Mouse (Mus musculus) forebrain, embryonic 14.5 days (tissue): Measurements from ENCODE around the gene Ifitm1. TPM values are rescaled to one million over a fixed set of nuclear protein-coding genes. Genes with fewer than 3 reads are reported as not detected.

ENCODE experiments used
- ATAC-seq: fragments of 200-750 bp; cut with Nextera tagmentation; 2 replicates; pipeline ENCODE4 v1.8.0; 2017; ENCODE audit warnings: mild to moderate bottlenecking, moderate library complexity
- DNase-seq: peaks from one replicate; pipeline ENCODE4 v3.0.0-alpha.2; 2015; ENCODE audit warnings: low spot score
- H3K27ac ChIP-seq: fragments of 300-500 bp; sonication (generic); 2 replicates; pipeline ENCODE4 v1.5.1; 2014; ENCODE audit warnings: low read depth, mild to moderate bottlenecking, control low read depth, low read length, moderate library complexity
- H3K27me3 ChIP-seq: fragments of 300-500 bp; sonication (generic); replicated peaks from 2 replicates; pipeline ENCODE4 v1.6.1; 2014; ENCODE audit warnings: low read length, control low read depth, mixed read lengths; ENCODE audit not compliant: control insufficient read depth, insufficient read depth
- H3K36me3 ChIP-seq: fragments of 300-500 bp; sonication (generic); 2 replicates; pipeline ENCODE4 v1.6.1; 2014; ENCODE audit warnings: low read length, control low read depth; ENCODE audit not compliant: control insufficient read depth, insufficient read depth
- H3K4me1 ChIP-seq: fragments of 300-500 bp; sonication (generic); 2 replicates; pipeline ENCODE4 v1.6.1; 2014; ENCODE audit warnings: antibody characterized with exemption, low read length, control low read depth; ENCODE audit not compliant: control insufficient read depth, insufficient read depth
- H3K4me2 ChIP-seq: fragments of 300-500 bp; sonication (generic); 2 replicates; pipeline ENCODE4 v1.6.1; 2014; ENCODE audit warnings: mild to moderate bottlenecking, control low read depth, low read length
- H3K4me3 ChIP-seq: fragments of 300-500 bp; sonication (generic); 2 replicates; pipeline ENCODE4 v1.5.1; 2014; ENCODE audit warnings: low read depth, low read length, control low read depth
- H3K9ac ChIP-seq: fragments of 300-500 bp; sonication (generic); 2 replicates; pipeline ENCODE4 v1.6.1; 2014; ENCODE audit warnings: mild to moderate bottlenecking, low read length, control low read depth, moderate library complexity
- H3K9me3 ChIP-seq: fragments of 300-500 bp; sonication (generic); replicated peaks from 2 replicates; pipeline ENCODE4 v1.6.1; 2016; ENCODE audit warnings: low read length, control low read depth, mixed read lengths; ENCODE audit not compliant: control insufficient read depth
- WGBS: fragments of 180-500 bp; shearing (Covaris S2); extraction: QIAGEN DNeasy Blood & Tissue Kit; methylation state at CpG from one replicate; pipeline ENCODE4 v1.1.7; 2014; 5-methylcytosine and 5-hydroxymethylcytosine counted together
- polyA plus RNA-seq: library from polyadenylated mRNA; unstranded; fragments of >200 nt; fragmentation: Nextera tagmentation; extraction: Ambion mirVana; gene quantifications from 2 replicates; pipeline ENCODE4 v1.2.1, GENCODE M21; 2014

The Ifitm1 gene
- polyA plus RNA-seq, result 11.0 and 12.2 TPM in 2 replicates

- Histone ChIP-seq H3K4me3 (no peak within 1 kb of the TSS), H3K9me3 (no peaks in the 10 kb centered on the region), H3K36me3 (no peaks in the 10 kb centered on the region), H3K27me3 (no peaks in the 10 kb centered on the region), H3K9ac (no peak within 1 kb of the TSS), H3K4me2 (no peak within 1 kb of the TSS), H3K27ac (no peak within 1 kb of the TSS), H3K4me1 (peaks cover 3% of the 10 kb centered on the region)
- DNase-seq (no peak), ATAC-seq (no peak)
- 87% methylated on average over 4 of the region's 4 CpGs for WGBS
Observed at GRCm38 (mm10) chr7:140966921-140967320, at the start of gene Ifitm1. TSS of gene Ifitm1 (plus strand) at chr7:140967221.

GRCm38 (mm10) chr7:140919911-140920310, 47.1 kb upstream of the Ifitm1 start:
- Histone ChIP-seq H3K9ac (no peak overlapping the region), H3K9me3 (no peaks in the 10 kb centered on the region), H3K4me1 (no peaks in the 10 kb centered on the region; the same call in 1 of the 2 replicates), H3K4me2 (no peak overlapping the region), H3K36me3 (no peaks in the 10 kb centered on the region), H3K27ac (no peak overlapping the region), H3K27me3 (peaks cover 46% of the 10 kb centered on the region), H3K4me3 (no peak overlapping the region)
- ATAC-seq, result no peak
- no peak for DNase-seq
- WGBS, result 84% methylated on average over 4 of the region's 4 CpGs

GRCm38 (mm10) chr7:140920418-140921029, 46.5 kb upstream of the Ifitm1 start, which contains the start of gene Nlrp6:
TSS of gene Nlrp6 (plus strand) at chr7:140920902.
- Histone ChIP-seq H3K4me3 (0 out of 2 replicates have a peak within 1 kb of the TSS, but pooled peaks have one; percentile 42), H3K27me3 (peaks cover 47% of the 10 kb centered on the region), H3K9me3 (no peaks in the 10 kb centered on the region), H3K36me3 (no peaks in the 10 kb centered on the region), H3K9ac (no peak within 1 kb of the TSS), H3K27ac (no peak within 1 kb of the TSS), H3K4me2 (no peak within 1 kb of the TSS; the same call in 1 of the 2 replicates), H3K4me1 (no peaks in the 10 kb centered on the region; the same call in 1 of the 2 replicates)
- DNase-seq, result no peak
- 77% methylated on average over 8 of the region's 8 CpGs for WGBS
- no peak for ATAC-seq

- Histone ChIP-seq H3K4me1 (no peaks in the 10 kb centered on the region; the same call in 1 of the 2 replicates), H3K9me3 (no peaks in the 10 kb centered on the region), H3K9ac (no peak overlapping the region), H3K27ac (no peak overlapping the region), H3K4me2 (peak overlapping the region; percentile 93; the same call in 1 of the 2 replicates), H3K36me3 (no peaks in the 10 kb centered on the region), H3K27me3 (peaks cover 47% of the 10 kb centered on the region), H3K4me3 (0 out of 2 replicates have a peak overlapping the region, but pooled peaks have one; percentile 42)
- 33% methylated on average over 22 of the region's 22 CpGs for WGBS
- ATAC-seq (no peak), DNase-seq (no peak)
Observed at GRCm38 (mm10) chr7:140921225-140921975, 45.6 kb upstream of the Ifitm1 start.

- ATAC-seq, result peak; percentile 46
- peak; percentile 55 for DNase-seq
- Histone ChIP-seq H3K36me3 (no peaks in the 10 kb centered on the region), H3K27me3 (peaks cover 47% of the 10 kb centered on the region), H3K4me1 (no peaks in the 10 kb centered on the region; the same call in 1 of the 2 replicates), H3K9me3 (no peaks in the 10 kb centered on the region), H3K4me3 (peak overlapping the region; percentile 42), H3K4me2 (peak overlapping the region; percentile 93), H3K27ac (no peak overlapping the region), H3K9ac (peak overlapping the region; percentile 55)
- WGBS, result 1% methylated on average over 49 of the region's 49 CpGs
Observed at GRCm38 (mm10) chr7:140922398-140923069, 44.5 kb upstream of the Ifitm1 start.

- no peaks in the 10 kb centered on the region for H3K36me3 ChIP-seq
- peak overlapping the region; percentile 55 for H3K9ac ChIP-seq
- H3K27ac ChIP-seq, result no peak overlapping the region
- 20% methylated on average over 30 of the region's 30 CpGs for WGBS
- peaks cover 47% of the 10 kb centered on the region for H3K27me3 ChIP-seq
- H3K4me1 ChIP-seq, result no peaks in the 10 kb centered on the region; the same call in 1 of the 2 replicates
- no peaks in the 10 kb centered on the region for H3K9me3 ChIP-seq
- no peak for DNase-seq
- H3K4me2 ChIP-seq, result peak overlapping the region; percentile 93
- peak; percentile 40; the same call in 1 of the 2 replicates for ATAC-seq
- peak overlapping the region; percentile 42 for H3K4me3 ChIP-seq
Observed at GRCm38 (mm10) chr7:140923070-140923775, 43.8 kb upstream of the Ifitm1 start.

GRCm38 (mm10) chr7:140927181-140927580, 39.8 kb upstream of the Ifitm1 start:
- Histone ChIP-seq H3K9ac (no peak overlapping the region), H3K27ac (no peak overlapping the region), H3K27me3 (peaks cover 26% of the 10 kb centered on the region), H3K4me2 (no peak overlapping the region), H3K4me3 (no peak overlapping the region), H3K9me3 (no peaks in the 10 kb centered on the region), H3K36me3 (no peaks in the 10 kb centered on the region), H3K4me1 (no peaks in the 10 kb centered on the region; the same call in 1 of the 2 replicates)
- ATAC-seq (no peak), DNase-seq (no peak)
- 93% methylated on average over 6 of the region's 6 CpGs for WGBS

- H3K4me3 ChIP-seq, result no peak overlapping the region
- H3K9me3 ChIP-seq, result no peaks in the 10 kb centered on the region
- no peak overlapping the region for H3K27ac ChIP-seq
- H3K27me3 ChIP-seq, result no peaks in the 10 kb centered on the region
- no peak overlapping the region for H3K9ac ChIP-seq
- H3K4me2 ChIP-seq, result no peak overlapping the region
- 43% methylated on average over 3 of the region's 3 CpGs for WGBS
- no peak for ATAC-seq
- H3K36me3 ChIP-seq, result no peaks in the 10 kb centered on the region
- no peak for DNase-seq
- H3K4me1 ChIP-seq, result no peaks in the 10 kb centered on the region
Observed at GRCm38 (mm10) chr7:140938436-140938835, 28.6 kb upstream of the Ifitm1 start.
